Mouse (Mus musculus) lung, embryonic 14.5 days (tissue): ENCODE results near the gene Kcmf1. TPM values are rescaled to one million over a fixed set of nuclear protein-coding genes. Genes with fewer than 3 reads are reported as not detected.
"Not testable (repeated sequence)": the region's sequence is repeated elsewhere in the genome, so short reads cannot be mapped to it uniquely, and the experiment has no call there.

Source experiments
- ATAC-seq: fragments of 200-750 bp; cut with Nextera tagmentation; 2 replicates; pipeline ENCODE4 v1.8.0; 2017; ENCODE audit warnings: mild to moderate bottlenecking, moderate TSS enrichment, moderate library complexity; ENCODE audit not compliant: insufficient read depth
- DNase-seq: peaks from one replicate; pipeline ENCODE4 v3.0.0-alpha.2; 2015
- H3K27ac ChIP-seq: fragments of 300-500 bp; sonication (generic); 2 replicates; pipeline ENCODE4 v1.5.1; 2014; ENCODE audit warnings: low read depth, mild to moderate bottlenecking, moderate library complexity
- H3K27me3 ChIP-seq: fragments of 300-500 bp; sonication (generic); 2 replicates; pipeline ENCODE4 v1.6.1; 2014; ENCODE audit warnings: low read length, control low read depth; ENCODE audit not compliant: insufficient read depth
- H3K36me3 ChIP-seq: fragments of 300-500 bp; sonication (generic); 2 replicates; pipeline ENCODE4 v1.6.1; 2014; ENCODE audit warnings: control low read depth; ENCODE audit not compliant: insufficient read depth
- H3K4me1 ChIP-seq: fragments of 300-500 bp; sonication (generic); 2 replicates; pipeline ENCODE4 v1.6.1; 2014; ENCODE audit warnings: antibody characterized with exemption, control low read depth; ENCODE audit not compliant: insufficient read depth
- H3K4me2 ChIP-seq: fragments of 300-500 bp; sonication (generic); 2 replicates; pipeline ENCODE4 v1.6.1; 2014; ENCODE audit warnings: mild to moderate bottlenecking
- H3K4me3 ChIP-seq: fragments of 300-500 bp; sonication (generic); 2 replicates; pipeline ENCODE4 v1.5.1; 2014; ENCODE audit warnings: low read depth, low read length
- H3K9ac ChIP-seq: fragments of 300-500 bp; sonication (generic); 2 replicates; pipeline ENCODE4 v1.6.1; 2014
- H3K9me3 ChIP-seq: fragments of 300-500 bp; sonication (generic); 2 replicates; pipeline ENCODE4 v1.6.1; 2016; ENCODE audit warnings: low read depth, low read length, control low read depth
- CTCF ChIP-seq: IDR thresholded peaks from 2 replicates; pipeline ENCODE4 v1.5.1; 2016; ENCODE audit warnings: antibody characterized with exemption, low read depth
- WGBS: fragments of 180-500 bp; shearing (Covaris S2); extraction: QIAGEN DNeasy Blood & Tissue Kit; methylation state at CpG from one replicate; pipeline ENCODE4 v1.1.7; 2014; 5-methylcytosine and 5-hydroxymethylcytosine counted together
- polyA plus RNA-seq: library from polyadenylated mRNA; unstranded; fragments of >200 nt; fragmentation: Nextera tagmentation; extraction: Ambion mirVana; gene quantifications from 2 replicates; pipeline ENCODE4 v1.2.1, GENCODE M21; 2014

Gene Kcmf1
- polyA plus RNA-seq, 1 experiment from 2014 or later = 65.4 TPM

DNA sequence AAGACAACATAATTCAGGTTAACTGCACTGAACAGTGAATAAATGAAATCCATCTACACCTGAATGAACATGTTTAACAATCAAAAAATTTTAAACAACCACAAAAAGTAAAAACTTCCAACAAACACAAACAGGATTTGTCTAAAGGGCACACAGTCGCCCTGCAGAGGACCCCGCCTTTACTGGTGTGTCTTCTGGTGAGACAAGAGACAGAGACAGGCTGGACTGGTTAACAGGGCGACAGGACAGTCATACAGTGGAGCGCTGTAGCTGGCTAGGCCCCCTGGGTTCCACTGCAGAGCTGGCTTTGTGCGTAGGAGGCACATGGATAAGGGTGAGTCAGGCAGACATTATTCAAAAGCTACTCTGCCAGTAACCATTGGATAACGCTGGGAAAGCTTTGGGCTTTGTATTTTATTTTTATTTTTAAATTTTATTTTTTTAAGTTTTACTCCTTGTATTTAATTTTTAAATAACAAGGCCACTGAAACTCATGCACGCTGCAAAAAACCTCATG is 57.7 kb downstream of the Kcmf1 start:
- 94% methylated on average over 7 of the region's 7 CpGs for WGBS
- H3K4me1 ChIP-seq = no peaks in the 10 kb centered on the region
- H3K36me3 ChIP-seq = peaks cover 52% of the 10 kb centered on the region
- no peak for ATAC-seq
- no peaks in the 10 kb centered on the region for H3K9me3 ChIP-seq
- no peak overlapping the region for H3K4me2 ChIP-seq
- H3K27me3 ChIP-seq = no peaks in the 10 kb centered on the region
- H3K9ac ChIP-seq = no peak overlapping the region
- H3K27ac ChIP-seq = no peak overlapping the region
- no peak for DNase-seq
- no peak for TF ChIP-seq CTCF
- no peak overlapping the region for H3K4me3 ChIP-seq

DNA sequence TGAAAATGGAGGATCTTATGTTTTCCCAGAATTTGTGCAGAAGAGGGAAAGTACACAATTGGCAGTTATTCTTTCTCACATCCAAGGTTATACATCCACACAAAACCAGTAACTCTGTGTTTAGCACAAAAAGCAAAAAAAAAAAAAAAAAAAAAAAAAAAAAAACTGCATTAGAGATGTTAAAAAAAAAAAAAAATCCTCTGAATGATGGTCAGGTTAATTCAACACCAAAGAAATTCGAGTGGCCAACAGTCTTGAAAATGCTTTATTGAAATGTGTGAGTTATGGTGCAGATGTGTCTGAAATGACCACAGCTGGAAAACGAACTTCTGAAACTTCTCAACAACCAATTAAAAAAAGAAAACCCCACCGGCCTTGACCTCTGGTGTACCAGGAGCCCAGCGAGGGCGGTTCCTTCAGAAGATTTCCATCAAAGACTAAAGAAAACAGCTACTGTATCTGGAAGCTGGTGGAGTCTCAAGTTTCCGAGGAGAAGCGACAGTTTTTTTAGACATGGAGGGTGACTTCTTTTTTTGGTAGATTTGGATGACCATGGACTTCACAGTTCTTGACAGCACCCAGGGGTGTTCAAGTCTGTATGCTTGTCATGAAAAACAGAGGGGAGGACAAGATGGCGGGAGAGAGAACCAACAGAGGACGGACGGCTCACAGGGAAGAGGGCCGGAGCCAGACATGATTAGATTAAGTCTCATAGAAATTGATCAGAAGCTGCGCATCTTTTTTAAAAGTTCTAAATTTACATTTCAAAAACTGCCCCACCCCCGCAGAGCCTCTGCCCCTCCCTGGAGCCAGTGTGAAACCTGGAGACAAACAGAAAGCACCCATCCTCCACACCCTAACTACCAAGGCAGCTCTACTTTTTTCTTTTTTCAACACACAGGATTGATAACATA is 58.7 kb downstream of the Kcmf1 start:
- Histone ChIP-seq H3K9me3 (no peaks in the 10 kb centered on the region), H3K36me3 (peaks cover 43% of the 10 kb centered on the region), H3K27ac (no peak overlapping the region), H3K9ac (no peak overlapping the region), H3K4me2 (no peak overlapping the region), H3K4me1 (no peaks in the 10 kb centered on the region), H3K4me3 (no peak overlapping the region), H3K27me3 (no peaks in the 10 kb centered on the region)
- ATAC-seq (no peak), DNase-seq (no peak)
- 82% methylated on average over 13 of the region's 13 CpGs for WGBS
- no peak for TF ChIP-seq CTCF

DNA sequence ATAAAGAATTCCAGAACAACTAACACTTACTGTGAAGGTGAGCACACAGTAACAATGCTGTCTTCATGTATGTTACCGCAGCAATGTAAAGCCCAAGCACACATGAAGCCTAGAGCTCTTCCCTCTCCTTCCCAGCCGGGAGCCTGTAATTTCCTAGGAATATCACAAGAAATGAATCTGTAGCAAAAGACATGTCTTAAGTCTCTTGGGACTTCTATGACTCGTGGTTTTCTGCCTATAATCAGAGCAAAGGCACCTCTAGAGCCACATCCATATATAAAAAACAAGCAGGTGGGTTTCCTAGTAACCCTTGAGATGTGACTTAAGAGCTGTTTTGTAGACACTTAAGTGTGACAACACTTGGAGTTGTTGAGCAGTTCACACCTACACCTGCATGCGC is 62.0 kb downstream of the Kcmf1 start:
- ATAC-seq (no peak), DNase-seq (no peak)
- 83% methylated on average over 4 of the region's 4 CpGs for WGBS
- H3K9me3 ChIP-seq = no peaks in the 10 kb centered on the region
- H3K27me3 ChIP-seq = no peaks in the 10 kb centered on the region
- H3K27ac ChIP-seq = no peak overlapping the region
- H3K4me2 ChIP-seq = no peak overlapping the region
- TF ChIP-seq CTCF = no peak
- no peak overlapping the region for H3K4me3 ChIP-seq
- no peaks in the 10 kb centered on the region for H3K4me1 ChIP-seq
- H3K9ac ChIP-seq = no peak overlapping the region
- peaks cover 27% of the 10 kb centered on the region for H3K36me3 ChIP-seq

DNA sequence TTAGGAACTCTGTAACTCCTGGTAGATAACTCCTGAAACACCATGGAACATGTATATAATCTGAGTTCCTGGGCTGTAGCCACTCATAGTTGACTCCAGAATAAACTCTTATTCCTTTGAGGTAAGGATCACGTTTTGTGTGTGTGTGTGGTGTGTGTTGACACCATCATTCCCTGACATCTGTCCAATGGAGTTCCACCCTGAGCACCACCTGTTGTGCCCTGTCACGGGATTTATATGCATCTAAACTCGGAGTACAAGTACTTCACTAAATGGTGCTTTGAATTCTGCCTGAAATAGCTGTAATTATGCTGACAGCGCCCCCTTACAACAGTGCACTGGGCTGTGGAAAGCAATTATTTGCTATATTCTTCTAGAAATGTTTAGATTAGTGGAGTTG is 65.3 kb downstream of the Kcmf1 start:
- DNase-seq (no peak), ATAC-seq (no peak)
- Histone ChIP-seq H3K27ac (no peak overlapping the region), H3K4me2 (no peak overlapping the region), H3K4me1 (no peaks in the 10 kb centered on the region), H3K36me3 (no peaks in the 10 kb centered on the region), H3K9ac (no peak overlapping the region), H3K4me3 (no peak overlapping the region), H3K27me3 (no peaks in the 10 kb centered on the region), H3K9me3 (no peaks in the 10 kb centered on the region)
- WGBS = 63% methylated on average over 4 of the region's 4 CpGs
- TF ChIP-seq CTCF = no peak

DNA sequence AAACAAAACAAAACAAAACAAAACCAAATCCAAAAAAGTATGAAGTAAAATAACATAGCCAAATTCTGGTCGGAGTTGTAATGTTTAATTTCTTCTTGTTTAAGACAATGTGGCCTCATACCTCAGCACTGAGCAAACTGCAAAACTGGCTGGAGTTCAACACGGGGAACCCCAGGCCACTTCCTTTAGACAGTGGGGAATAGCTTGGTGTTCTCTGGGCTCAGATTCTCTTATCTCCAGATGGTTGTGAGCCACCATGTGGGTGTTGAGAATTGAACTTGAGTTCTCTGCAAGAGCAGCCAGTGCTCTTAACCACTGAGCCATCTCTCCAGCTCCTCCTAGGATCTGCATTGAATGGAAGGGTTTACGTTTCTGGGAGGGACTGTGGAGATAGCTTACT is 67.9 kb downstream of the Kcmf1 start:
- Histone ChIP-seq H3K9me3 (no peaks in the 10 kb centered on the region), H3K4me2 (no peak overlapping the region), H3K4me3 (no peak overlapping the region), H3K27ac (no peak overlapping the region), H3K36me3 (no peaks in the 10 kb centered on the region), H3K9ac (no peak overlapping the region), H3K4me1 (no peaks in the 10 kb centered on the region), H3K27me3 (no peaks in the 10 kb centered on the region)
- WGBS = 48% methylated on average over 3 of the region's 3 CpGs
- DNase-seq = no peak
- no peak for TF ChIP-seq CTCF
- ATAC-seq = no peak

DNA sequence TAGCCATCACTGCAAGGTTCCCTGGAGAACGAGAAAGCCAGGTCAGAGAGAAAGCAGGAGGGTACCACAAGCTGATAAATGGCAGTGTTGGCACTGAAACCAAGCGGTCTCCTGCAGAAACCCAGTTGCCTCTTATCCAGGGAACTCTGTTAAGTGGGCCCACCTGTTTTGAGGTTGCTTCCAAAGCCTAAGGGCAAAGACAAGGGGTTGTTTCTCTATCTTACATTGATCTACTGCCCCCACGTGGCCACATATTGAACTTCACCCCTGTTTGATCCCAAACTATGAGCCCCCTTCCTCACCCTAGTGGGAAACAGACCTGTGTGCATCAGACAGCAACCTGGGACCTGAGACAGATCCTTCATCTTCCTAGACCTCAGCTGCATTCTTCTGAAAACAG is 68.5 kb downstream of the Kcmf1 start:
- Histone ChIP-seq H3K27ac (no peak overlapping the region), H3K9me3 (no peaks in the 10 kb centered on the region), H3K9ac (no peak overlapping the region), H3K4me3 (no peak overlapping the region), H3K4me2 (no peak overlapping the region), H3K36me3 (no peaks in the 10 kb centered on the region), H3K4me1 (no peaks in the 10 kb centered on the region), H3K27me3 (no peaks in the 10 kb centered on the region)
- DNase-seq (peak; percentile 86), ATAC-seq (no peak; the same call in 1 of the 2 replicates)
- peak; percentile 88 for TF ChIP-seq CTCF
- 21% methylated on average over 3 of the region's 3 CpGs for WGBS

GRCm38 (mm10) chr6:72828857-72829256 is 70.9 kb downstream of the Kcmf1 start:
- WGBS = 84% methylated on average over 3 of the region's 3 CpGs
- Histone ChIP-seq H3K9ac (no peak overlapping the region), H3K9me3 (no peaks in the 10 kb centered on the region), H3K36me3 (no peaks in the 10 kb centered on the region), H3K27ac (no peak overlapping the region), H3K27me3 (no peaks in the 10 kb centered on the region; the same call in 1 of the 2 replicates), H3K4me3 (no peak overlapping the region), H3K4me1 (peaks cover 3% of the 10 kb centered on the region; the same call in 1 of the 2 replicates), H3K4me2 (no peak overlapping the region)
- ATAC-seq = no peak
- peak; percentile 50 for DNase-seq
- TF ChIP-seq CTCF = peak; percentile 73

GRCm38 (mm10) chr6:72828037-72828436 is 71.7 kb downstream of the Kcmf1 start:
- H3K9me3 ChIP-seq, H3K4me3 ChIP-seq, ATAC-seq, H3K9ac ChIP-seq, DNase-seq, H3K36me3 ChIP-seq, H3K27me3 ChIP-seq, H3K4me1 ChIP-seq, H3K27ac ChIP-seq: not testable (repeated sequence)
- 0 out of 2 replicates have a peak overlapping the region, but pooled peaks have one; percentile 29 for H3K4me2 ChIP-seq
- WGBS = 4% methylated on average over 9 of the region's 9 CpGs
